Mouse (Mus musculus) brain, embryonic 14.5 days (tissue): Measurements from ENCODE around the gene Slc16a1. TPM values are rescaled to one million over a fixed set of nuclear protein-coding genes. Genes with fewer than 3 reads are reported as not detected.
A peak's percentile ranks its signal among the peaks of the same experiment; 100 is the strongest.

Experiments
- DNase-seq: peaks from one replicate; pipeline ENCODE4 v3.0.0-alpha.2; 2011; ENCODE audit warnings: low read depth
- CTCF ChIP-seq: fragments of 200-500 bp; IDR thresholded peaks from 2 replicates; pipeline ENCODE4 v1.5.1; 2012; ENCODE audit warnings: inconsistent platforms, mild to moderate bottlenecking, moderate library complexity, borderline replicate concordance; ENCODE audit not compliant: insufficient read depth, insufficient read length; ENCODE audit errors: extremely low read depth
- POLR2A ChIP-seq: fragments of 200-500 bp; IDR thresholded peaks from 2 replicates; pipeline ENCODE4 v1.6.1; 2012; ENCODE audit warnings: mild to moderate bottlenecking, inconsistent platforms, borderline replicate concordance; ENCODE audit not compliant: poor library complexity, insufficient read depth, insufficient read length, severe bottlenecking; ENCODE audit errors: extremely low read depth
- polyA plus RNA-seq: library from polyadenylated mRNA; depleted of rRNA; stranded (reverse); fragments of >200 nt; gene quantifications from 2 replicates; pipeline ENCODE4 v1.2.3, GENCODE M21; 2012

Slc16a1 gene
- polyA plus RNA-seq, 1 experiment = 6.7 TPM

GRCm38 (mm10) chr3:104643113-104643512, 4.6 kb downstream of the Slc16a1 start:
- TF ChIP-seq CTCF = no peak
- TF ChIP-seq POLR2A = no peak
- DNase-seq = no peak

GRCm38 (mm10) chr3:104643810-104644270, 5.4 kb downstream of the Slc16a1 start:
- no peak for TF ChIP-seq POLR2A
- TF ChIP-seq CTCF = peak; percentile 75; the same call in 1 of the 2 replicates
- peak; percentile 71 for DNase-seq

GRCm38 (mm10) chr3:104644371-104644770, 5.9 kb downstream of the Slc16a1 start:
- DNase-seq = no peak
- TF ChIP-seq CTCF (no peak), POLR2A (no peak)

- DNase-seq = no peak
- TF ChIP-seq POLR2A = no peak
Observed at GRCm38 (mm10) chr3:104654219-104654618, 15.8 kb downstream of the Slc16a1 start.

GRCm38 (mm10) chr3:104654921-104655320, 16.5 kb downstream of the Slc16a1 start:
- TF ChIP-seq CTCF (no peak), POLR2A (no peak)
- no peak for DNase-seq

GRCm38 (mm10) chr3:104658706-104659105, 20.2 kb downstream of the Slc16a1 start:
- DNase-seq = no peak
- no peak for TF ChIP-seq CTCF
- TF ChIP-seq POLR2A = no peak

GRCm38 (mm10) chr3:104659758-104660157, 21.3 kb downstream of the Slc16a1 start:
- no peak for DNase-seq
- TF ChIP-seq CTCF (no peak), POLR2A (no peak)

- no peak for TF ChIP-seq CTCF
- TF ChIP-seq POLR2A = no peak
- DNase-seq = no peak
Observed at GRCm38 (mm10) chr3:104660522-104660921, 22.1 kb downstream of the Slc16a1 start.

GRCm38 (mm10) chr3:104662007-104662406, 23.5 kb downstream of the Slc16a1 start:
- DNase-seq = peak; percentile 46
- TF ChIP-seq POLR2A (no peak), CTCF (no peak)

- TF ChIP-seq POLR2A (no peak), CTCF (no peak)
- DNase-seq = no peak
Observed at GRCm38 (mm10) chr3:104662926-104663325, 24.5 kb downstream of the Slc16a1 start.

- DNase-seq = peak; percentile 90
- TF ChIP-seq CTCF (no peak), POLR2A (no peak)
Observed at GRCm38 (mm10) chr3:104666950-104667349, 28.5 kb downstream of the Slc16a1 start.

GRCm38 (mm10) chr3:104667451-104667850, 29.0 kb downstream of the Slc16a1 start:
- no peak for TF ChIP-seq CTCF
- no peak for TF ChIP-seq POLR2A
- no peak for DNase-seq
